Mouse (Mus musculus) gastrocnemius, postnatal 4 days (tissue): ENCODE data around the gene Gm20773. TPM values are rescaled to one million over a fixed set of nuclear protein-coding genes. Genes with fewer than 3 reads are reported as not detected.
"Not testable (repeated sequence)": the region's sequence is repeated elsewhere in the genome, so short reads cannot be mapped to it uniquely, and the experiment has no call there.

Experiments used
- DNase-seq, 2 experiments: peaks; one replicate each; pipeline ENCODE4 v3.0.0; 2021 to 2022; ENCODE audit warnings: low spot score in 2 of 2, mixed read lengths in 2 of 2
- long read RNA-seq, 2 experiments: library from polyadenylated mRNA; stranded (forward); transcript quantifications; one replicate each; pipeline ENCODE4 v2.0.0; 2021
- total RNA-seq, 2 experiments: library from RNA; stranded (reverse); gene quantifications; 2 replicates each; pipeline ENCODE4 v1.2.3; 2021

Gm20773 gene
- not detected for total RNA-seq
- long read RNA-seq, experiment 1 = 0 reads
- long read RNA-seq, experiment 2 = 0 reads

DNA sequence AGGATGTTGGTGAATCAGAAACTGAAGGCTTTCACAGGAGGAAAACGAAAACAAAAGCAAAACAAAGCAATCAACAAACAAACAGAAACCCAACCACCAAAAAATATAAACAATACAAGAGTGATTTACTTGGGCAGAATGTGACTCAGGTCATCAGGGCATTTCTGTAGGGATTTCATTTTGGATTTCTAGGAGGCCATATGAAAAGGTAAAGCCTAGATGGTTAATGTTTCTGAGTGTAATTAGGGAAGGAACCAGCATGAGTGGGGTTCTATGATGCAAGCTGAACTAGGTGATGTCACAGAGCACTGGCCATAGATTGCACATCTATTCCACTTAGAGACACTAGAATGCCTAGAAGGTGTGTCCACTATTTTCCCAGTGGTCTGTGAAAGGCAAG lies at the start of gene Gm20773:
TSS of gene Gm20773 (plus strand) at position 301 of the 400 bp plus-strand sequence.
- not testable (repeated sequence) for DNase-seq

DNA sequence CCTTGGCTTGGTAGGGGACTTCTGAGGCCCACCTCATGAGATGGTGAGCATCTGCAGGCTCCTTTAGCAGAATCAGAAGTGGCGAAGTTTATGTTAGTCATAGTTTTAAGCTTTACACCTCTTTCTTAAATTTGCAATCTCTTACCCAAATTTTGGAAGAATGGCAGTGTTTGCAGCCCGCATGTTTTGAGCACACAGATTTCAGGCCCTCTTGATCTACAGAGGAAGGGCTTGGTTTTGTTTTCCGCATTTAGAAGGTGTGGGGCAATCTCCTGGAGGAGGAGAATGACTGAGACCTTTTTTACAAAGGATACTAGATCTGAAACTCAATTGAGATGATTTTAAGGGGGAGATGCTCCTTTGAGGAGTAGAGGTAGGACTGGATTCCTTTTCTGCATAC lies 28.3 kb upstream of the Gm20773 start, which contains the start of gene Gm21866:
TSS of gene Gm21866 (minus strand) at position 101 of the 400 bp plus-strand sequence.
- DNase-seq = not testable (repeated sequence)

Other genes with a start within 250 kb of the Gm20773 start
- not detected for gene Gm21440, start 241.6 kb upstream of the Gm20773 start, total RNA-seq
- gene Gm21454, start 241.6 kb upstream of the Gm20773 start, total RNA-seq = not detected
- not detected for gene Gm21725, start 145.0 kb upstream of the Gm20773 start, total RNA-seq
- gene Gm21866, start 28.4 kb upstream of the Gm20773 start, total RNA-seq = not detected